In genomic region chr7:27592217-27592929, GRCm38 (mm10) we compare ENCODE assay signal across 8 mouse cellular contexts. TPM values are rescaled to one million over a fixed set of nuclear protein-coding genes. Genes with fewer than 3 reads are reported as not detected.
DNase-seq lines count a peak whose midpoint lies in the region; ATAC-seq and TF ChIP-seq lines count a peak whose summit lies in the region.

No protein-coding gene starts in this region.

- peak overlapping the region; percentile 91 for H3K4me3 ChIP-seq in kidney, adult 2 months (ENCODE audit: insufficient read depth, low read depth, low read length)
- peak overlapping the region; percentile 69 for H3K4me3 ChIP-seq in lung, embryonic 16.5 days (ENCODE audit: low read length)

- peak; percentile 28 for ATAC-seq in granulocyte monocyte progenitor cell, adult 5-6 weeks (replicated peaks; ENCODE audit: poor library complexity, severe bottlenecking)
- ATAC-seq in lung, embryonic 16.5 days (ENCODE audit: low read depth) = no peak

- peak; percentile 51 to 64 for DNase-seq in right cerebral cortex, adult 2 months (ENCODE audit: low spot score in 2 of 2)
- DNase-seq in right cerebral cortex, postnatal 4 days = no peak
- peak; percentile 75 for DNase-seq in brain, adult 2 months (ENCODE audit: low read depth, low spot score)
- DNase-seq in kidney, adult 2 months = peak; percentile 75
- DNase-seq in splenic B cell, adult 2 months (ENCODE audit: low read depth, low spot score) = peak; percentile 57
- DNase-seq in ovary, postnatal 14 days (ENCODE audit: low spot score) = no peak

- H3K36me3 ChIP-seq in kidney, adult 2 months (ENCODE audit: control insufficient read depth, insufficient read depth, low read length) = no peaks in the 10 kb centered on the region
- no peaks in the 10 kb centered on the region for H3K36me3 ChIP-seq in lung, embryonic 16.5 days (ENCODE audit: control insufficient read depth, insufficient read depth, low read length)
- H3K36me3 ChIP-seq in splenic B cell, adult 2 months (ENCODE audit: control insufficient read depth, insufficient read depth, low read length, poor library complexity, severe bottlenecking) = no peaks in the 10 kb centered on the region

- no peaks in the 10 kb centered on the region for H3K9me3 ChIP-seq in lung, embryonic 16.5 days (ENCODE audit: control insufficient read depth, low read length)

- whole genome bisulfite sequencing in kidney, adult 2 months = 2% methylated on average over 17 of the region's 17 CpGs
- 2% methylated on average over 17 of the region's 17 CpGs for WGBS in lung, embryonic 16.5 days

- peaks cover 14% of the 10 kb centered on the region for H3K4me1 ChIP-seq in kidney, adult 2 months (ENCODE audit: control insufficient read depth, insufficient read depth, low read length)
- H3K4me1 ChIP-seq in lung, embryonic 16.5 days (replicated peaks; ENCODE audit: control insufficient read depth, insufficient read depth, low read length) = peaks cover 25% of the 10 kb centered on the region

- TF ChIP-seq CTCF in kidney, adult 2 months (conservative IDR thresholded peaks at IDR 0.05; ENCODE audit: insufficient read depth, insufficient read length, low read depth, low read length) = no peak

- H3K4me2 ChIP-seq in lung, embryonic 16.5 days (ENCODE audit: low read depth, low read length) = peak overlapping the region; percentile 71

- no peaks in the 10 kb centered on the region for H3K27me3 ChIP-seq in kidney, adult 2 months (replicated peaks; ENCODE audit: control insufficient read depth, insufficient read depth, low read length)
- H3K27me3 ChIP-seq in lung, embryonic 16.5 days (ENCODE audit: control insufficient read depth, insufficient read depth, low read depth, low read length) = no peaks in the 10 kb centered on the region
- no peaks in the 10 kb centered on the region for H3K27me3 ChIP-seq in splenic B cell, adult 2 months (ENCODE audit: control insufficient read depth, insufficient read depth, low read length, poor library complexity, severe bottlenecking)

- peak overlapping the region; percentile 95 for H3K27ac ChIP-seq in kidney, adult 2 months (ENCODE audit: insufficient read depth, low read depth, low read length)
- peak overlapping the region; percentile 98 for H3K27ac ChIP-seq in lung, embryonic 16.5 days (ENCODE audit: low read length)

- H3K9ac ChIP-seq in lung, embryonic 16.5 days (ENCODE audit: low read length) = peak overlapping the region; percentile 91

- no peak for TF ChIP-seq POLR2A in kidney, adult 2 months (IDR thresholded peaks at IDR 0.05; ENCODE audit: low read depth, low read length)

RNA-seq across cellular contexts. Expression of gene Akt2, which starts 1.0 kb away (rescaled TPM):
- 36.1 and 48.5 TPM in 2 replicates for total RNA-seq in granulocyte monocyte progenitor cell, adult 5-6 weeks (2014; fragmentation: Nextera tagmentation)
- total RNA-seq in granulocyte monocyte progenitor cell, adult 5-6 weeks (2017) = 43.7 and 45.4 TPM in 2 replicates
- polyA plus RNA-seq in kidney, adult 2 months (2012; rRNA removed) = 83.9 and 89.2 TPM in 2 replicates
- polyA plus RNA-seq in lung, embryonic 16.5 days (2015; fragmentation: Nextera tagmentation; extraction: Ambion mirVana) = 89.4 and 93.0 TPM in 2 replicates

RNA-seq across cellular contexts. Expression of gene 2310022A10Rik, which starts 39.3 kb away (rescaled TPM):
- 16.9 and 18.4 TPM in 2 replicates for total RNA-seq in granulocyte monocyte progenitor cell, adult 5-6 weeks (2014; fragmentation: Nextera tagmentation)
- total RNA-seq in granulocyte monocyte progenitor cell, adult 5-6 weeks (2017) = 4.7 and 6.6 TPM in 2 replicates
- polyA plus RNA-seq in kidney, adult 2 months (2012; rRNA removed) = 16.9 and 19.3 TPM in 2 replicates
- polyA plus RNA-seq in lung, embryonic 16.5 days (2015; fragmentation: Nextera tagmentation; extraction: Ambion mirVana) = 22.8 and 24.9 TPM in 2 replicates

RNA-seq across cellular contexts. Expression of gene Pld3, which starts 39.4 kb away (rescaled TPM):
- total RNA-seq in granulocyte monocyte progenitor cell, adult 5-6 weeks (2014; fragmentation: Nextera tagmentation) = 3.8 and 10.6 TPM in 2 replicates
- 3.8 and 6.3 TPM in 2 replicates for total RNA-seq in granulocyte monocyte progenitor cell, adult 5-6 weeks (2017)
- polyA plus RNA-seq in kidney, adult 2 months (2012; rRNA removed) = 142 and 163 TPM in 2 replicates
- polyA plus RNA-seq in lung, embryonic 16.5 days (2015; fragmentation: Nextera tagmentation; extraction: Ambion mirVana) = 85.6 and 95.6 TPM in 2 replicates

Comparison
In these comparisons a context has a peak if more than half of its experiments do, and no peak if none do; other contexts are left out.
1. DNase-seq: peak in right cerebral cortex, adult 2 months (2 of 2), brain, adult 2 months (single experiment), kidney, adult 2 months (single experiment) and splenic B cell, adult 2 months (single experiment); none in right cerebral cortex, postnatal 4 days (single experiment) and ovary, postnatal 14 days (single experiment).